In genomic region chr8:43179189-43179588, GRCm38 (mm10) we compare ENCODE assay signal across 14 mouse cellular contexts. TPM values are rescaled to one million over a fixed set of nuclear protein-coding genes. Genes with fewer than 3 reads are reported as not detected.
DNase-seq lines count a peak whose midpoint lies in the region; ATAC-seq and TF ChIP-seq lines count a peak whose summit lies in the region.
"Had no signal": no experiment of that assay in that cellular context is flagged by ENCODE, and none has a peak within 500 bp of the region (broad histone marks: within the 10 kb centered on the region; RNA-seq: fewer than 3 reads in every experiment).

No protein-coding gene starts in this region.

- ATAC-seq in heart, embryonic 11.5 days (replicated peaks; ENCODE audit: insufficient number of reproducible peaks, low FRiP score, low TSS enrichment) = peak; percentile 74
- ATAC-seq in lung, postnatal 0 days = peak; percentile 86
- ATAC-seq in hindbrain, embryonic 16.5 days = no peak

- H3K27me3 ChIP-seq in ES-Bruce4 (ENCODE audit: control insufficient read depth, insufficient read depth, low read length, poor library complexity, severe bottlenecking) = no peaks in the 10 kb centered on the region
- no peaks in the 10 kb centered on the region for H3K27me3 ChIP-seq in heart, embryonic 11.5 days (ENCODE audit: control insufficient read depth, insufficient read depth, low read length)
- no peaks in the 10 kb centered on the region for H3K27me3 ChIP-seq in lung, postnatal 0 days (replicated peaks; ENCODE audit: insufficient read depth, low read length)
- H3K27me3 ChIP-seq in hindbrain, embryonic 16.5 days (replicated peaks; ENCODE audit: control insufficient read depth, insufficient read depth, low read length) = no peaks in the 10 kb centered on the region
- H3K27me3 ChIP-seq: CH12.LX; limb, embryonic 15.5 days; megakaryocyte, embryonic 14.5 days; neural tube, embryonic 12.5 days had no signal

- H3K9me3 ChIP-seq in ES-Bruce4 (replicated peaks; ENCODE audit: control insufficient read depth, insufficient read depth, low read length, poor library complexity, severe bottlenecking) = no peaks in the 10 kb centered on the region
- no peaks in the 10 kb centered on the region for H3K9me3 ChIP-seq in heart, embryonic 11.5 days (replicated peaks; ENCODE audit: control insufficient read depth, low read length)
- H3K9me3 ChIP-seq in lung, postnatal 0 days (ENCODE audit: low read length) = no peaks in the 10 kb centered on the region
- H3K9me3 ChIP-seq in hindbrain, embryonic 16.5 days (ENCODE audit: control insufficient read depth, low read length) = no peaks in the 10 kb centered on the region
- H3K9me3 ChIP-seq: limb, embryonic 15.5 days; neural tube, embryonic 12.5 days had no signal

- no peak overlapping the region for H3K4me3 ChIP-seq in left cerebral cortex, adult 2 months
- H3K4me3 ChIP-seq in ES-Bruce4 (ENCODE audit: low read depth, low read length) = peak overlapping the region; percentile 94
- H3K4me3 ChIP-seq in heart, embryonic 11.5 days (ENCODE audit: low read depth, low read length) = no peak overlapping the region
- H3K4me3 ChIP-seq in lung, postnatal 0 days (ENCODE audit: low read depth, low read length) = no peak overlapping the region
- H3K4me3 ChIP-seq in hindbrain, embryonic 16.5 days (ENCODE audit: low read length) = no peak overlapping the region
- H3K4me3 ChIP-seq: limb, embryonic 15.5 days; megakaryocyte, embryonic 14.5 days; neural tube, embryonic 12.5 days had no signal

- no peak overlapping the region for H3K27ac ChIP-seq in left cerebral cortex, adult 2 months
- peak overlapping the region; percentile 100 for H3K27ac ChIP-seq in ES-Bruce4 (ENCODE audit: insufficient read depth, low read length)
- no peak overlapping the region; the same call in 1 of the 2 replicates for H3K27ac ChIP-seq in heart, embryonic 11.5 days (ENCODE audit: low read depth, low read length)
- no peak overlapping the region for H3K27ac ChIP-seq in lung, postnatal 0 days (ENCODE audit: low read length)
- H3K27ac ChIP-seq in hindbrain, embryonic 16.5 days (ENCODE audit: low read depth, low read length) = no peak overlapping the region
- H3K27ac ChIP-seq: limb, embryonic 15.5 days; neural tube, embryonic 12.5 days had no signal

- TF ChIP-seq CTCF in left cerebral cortex, adult 2 months (IDR thresholded peaks at IDR 0.05) = no peak
- TF ChIP-seq CTCF in ES-Bruce4 (IDR thresholded peaks at IDR 0.05; ENCODE audit: low read depth, low read length) = no peak
- no peak for TF ChIP-seq CTCF in lung, postnatal 0 days (IDR thresholded peaks at IDR 0.05)

- DNase-seq in left cerebral cortex, adult 9 months (ENCODE audit: low spot score in 2 of 2) = peak; percentile 4 to 15
- no peak for DNase-seq in left cerebral cortex, adult 2 months (ENCODE audit: extremely low spot score in 1 of 2, low spot score in 2 of 2)
- DNase-seq in lung, postnatal 0 days (ENCODE audit: low spot score) = peak; percentile 66
- DNase-seq in Muller cell, postnatal 12 days (ENCODE audit: inconsistent ontology term) = no peak
- DNase-seq in gastrocnemius, postnatal 25 days = no peak
- DNase-seq: gastrocnemius, postnatal 14 days; kidney, adult 11 months had no signal

- no peaks in the 10 kb centered on the region for H3K4me1 ChIP-seq in ES-Bruce4 (ENCODE audit: control insufficient read depth, insufficient read depth, low read length)
- no peaks in the 10 kb centered on the region for H3K4me1 ChIP-seq in heart, embryonic 11.5 days (ENCODE audit: control insufficient read depth, insufficient read depth, low read length)
- H3K4me1 ChIP-seq in lung, postnatal 0 days (ENCODE audit: insufficient read depth, low read depth, low read length) = no peaks in the 10 kb centered on the region
- H3K4me1 ChIP-seq in hindbrain, embryonic 16.5 days (ENCODE audit: control insufficient read depth, insufficient read depth, low read depth, low read length) = no peaks in the 10 kb centered on the region
- H3K4me1 ChIP-seq: limb, embryonic 15.5 days; megakaryocyte, embryonic 14.5 days; neural tube, embryonic 12.5 days had no signal

- intact Hi-C loops in left cerebral cortex, adult 2 months (cut with DNase I) = no loop called here

- peak; percentile 52; the same call in 1 of the 2 replicates for TF ChIP-seq EP300 in ES-Bruce4 (IDR thresholded peaks at IDR 0.05; ENCODE audit: insufficient read depth, low read depth, low read length)
- TF ChIP-seq EP300 in lung, postnatal 0 days (IDR thresholded peaks at IDR 0.05) = peak; percentile 59; the same call in 1 of the 2 replicates

- TF ChIP-seq POLR2A in ES-Bruce4 (IDR thresholded peaks at IDR 0.05; ENCODE audit: insufficient read depth, low read length) = no peak

- H3K36me3 ChIP-seq in ES-Bruce4 (ENCODE audit: control insufficient read depth, insufficient read depth, low read length, poor library complexity, severe bottlenecking) = peaks cover 33% of the 10 kb centered on the region
- H3K36me3 ChIP-seq in heart, embryonic 11.5 days (ENCODE audit: control insufficient read depth, insufficient read depth, low read length) = no peaks in the 10 kb centered on the region
- no peaks in the 10 kb centered on the region for H3K36me3 ChIP-seq in lung, postnatal 0 days (ENCODE audit: insufficient read depth, low read length)
- H3K36me3 ChIP-seq in hindbrain, embryonic 16.5 days (ENCODE audit: control insufficient read depth, insufficient read depth, low read length) = no peaks in the 10 kb centered on the region
- H3K36me3 ChIP-seq: limb, embryonic 15.5 days; neural tube, embryonic 12.5 days had no signal

- peak overlapping the region; percentile 91 for H3K9ac ChIP-seq in ES-Bruce4 (ENCODE audit: low read depth, poor library complexity, severe bottlenecking)
- no peak overlapping the region for H3K9ac ChIP-seq in heart, embryonic 11.5 days (ENCODE audit: low read depth, low read length)
- H3K9ac ChIP-seq in lung, postnatal 0 days (replicated peaks; ENCODE audit: low read depth) = no peak overlapping the region
- no peak overlapping the region for H3K9ac ChIP-seq in hindbrain, embryonic 16.5 days (ENCODE audit: low read depth, low read length)
- H3K9ac ChIP-seq: limb, embryonic 15.5 days; neural tube, embryonic 12.5 days had no signal

- H3K4me2 ChIP-seq in heart, embryonic 11.5 days = no peak overlapping the region
- no peak overlapping the region for H3K4me2 ChIP-seq in lung, postnatal 0 days (replicated peaks; ENCODE audit: low read depth, low read length)
- H3K4me2 ChIP-seq in hindbrain, embryonic 16.5 days (ENCODE audit: low read length) = no peak overlapping the region
- H3K4me2 ChIP-seq: limb, embryonic 15.5 days; neural tube, embryonic 12.5 days had no signal

- 13% methylated on average over 4 of the region's 4 CpGs for WGBS in heart, embryonic 11.5 days (ENCODE audit: insufficient replicate concordance)
- 19% methylated on average over 4 of the region's 4 CpGs for WGBS in lung, postnatal 0 days
- WGBS in hindbrain, embryonic 16.5 days = 50% methylated on average over 4 of the region's 4 CpGs

RNA-seq across cellular contexts. Expression of gene Triml2, which starts 1.2 kb away (rescaled TPM):
- not detected for total RNA-seq in left cerebral cortex, adult 2 months (2021)
- 45.4 and 47.6 TPM in 2 replicates for polyA plus RNA-seq in ES-Bruce4 (2011; ENCODE audit: insufficient read depth, insufficient read length, low read depth, missing spikeins)
- polyA plus RNA-seq in heart, embryonic 11.5 days (2014; fragmentation: Nextera tagmentation; extraction: Ambion mirVana) = not detected in 2 replicates
- polyA plus RNA-seq in lung, postnatal 0 days (2015; fragmentation: Nextera tagmentation; extraction: Ambion mirVana) = not detected in 2 replicates
- polyA plus RNA-seq in hindbrain, embryonic 16.5 days (2015; fragmentation: Nextera tagmentation; extraction: Ambion mirVana) = not detected in 2 replicates
- total RNA-seq in gastrocnemius, postnatal 25 days (2021) = not detected
- total RNA-seq: CH12.LX; gastrocnemius, postnatal 14 days had no signal
- polyA plus RNA-seq: limb, embryonic 15.5 days; neural tube, embryonic 12.5 days had no signal

RNA-seq across cellular contexts. Expression of gene Triml1, which starts 37.9 kb away (rescaled TPM):
- total RNA-seq in left cerebral cortex, adult 2 months (2021) = not detected
- polyA plus RNA-seq in ES-Bruce4 (2011; ENCODE audit: insufficient read depth, insufficient read length, low read depth, missing spikeins) = 27.2 and 28.8 TPM in 2 replicates
- not detected in 2 replicates for polyA plus RNA-seq in heart, embryonic 11.5 days (2014; fragmentation: Nextera tagmentation; extraction: Ambion mirVana)
- polyA plus RNA-seq in lung, postnatal 0 days (2015; fragmentation: Nextera tagmentation; extraction: Ambion mirVana) = not detected in 2 replicates
- polyA plus RNA-seq in hindbrain, embryonic 16.5 days (2015; fragmentation: Nextera tagmentation; extraction: Ambion mirVana) = not detected in 2 replicates
- total RNA-seq in gastrocnemius, postnatal 25 days (2021) = not detected
- total RNA-seq: CH12.LX; gastrocnemius, postnatal 14 days had no signal
- polyA plus RNA-seq: limb, embryonic 15.5 days; neural tube, embryonic 12.5 days had no signal

Comparison
In these comparisons a context has a peak if more than half of its experiments do, and no peak if none do; other contexts are left out.
1. DNase-seq: peak in left cerebral cortex, adult 9 months (2 of 2) and lung, postnatal 0 days (single experiment); none in left cerebral cortex, adult 2 months (0 of 2), Muller cell, postnatal 12 days (single experiment) and gastrocnemius, postnatal 25 days (single experiment).
2. RNA of gene Triml2, which starts 1.2 kb away (polyA plus RNA-seq): 45.4 to 47.6 TPM in ES-Bruce4; not detected in heart, embryonic 11.5 days, not detected in lung, postnatal 0 days and not detected in hindbrain, embryonic 16.5 days; every median in the first group is over 10 times any median in the second.
3. RNA of gene Triml1, which starts 37.9 kb away (polyA plus RNA-seq): 27.2 to 28.8 TPM in ES-Bruce4; not detected in hindbrain, embryonic 16.5 days, not detected in heart, embryonic 11.5 days and not detected in lung, postnatal 0 days; every median in the first group is over 10 times any median in the second.